Mouse (Mus musculus) layer of hippocampus, adult 18-20 months (tissue): ENCODE data around the gene Uchl5. TPM values are rescaled to one million over a fixed set of nuclear protein-coding genes. Genes with fewer than 3 reads are reported as not detected.

ENCODE experiments used
- DNase-seq, 2 experiments: peaks; one replicate each; pipeline ENCODE4 v3.0.0; 2022; ENCODE audit warnings: low spot score in 2 of 2
- long read RNA-seq: library from polyadenylated mRNA; stranded (forward); transcript quantifications from one replicate; pipeline ENCODE4 v2.0.0, GENCODE M21; 2021
- total RNA-seq, 2 experiments: library from RNA; stranded (reverse); gene quantifications; 2 replicates each; pipeline ENCODE4 v1.2.3; 2021

Gene Uchl5
- total RNA-seq, result 10 to 100 TPM; 36.9 to 38.6 TPM
- long read RNA-seq, transcript Uchl5-206 (11 exons, 1,696 nt), result major isoform, 32 of 67 reads
- long read RNA-seq, transcript Uchl5-201 (11 exons, 1,845 nt), result minor isoform, 28 of 67 reads
- long read RNA-seq, partial matches to known transcripts, result 1 of 67 reads
- long read RNA-seq, other reads (novel, unspliced or antisense), result 6 of 67 reads

GRCm38 (mm10) chr1:143776446-143777411 lies at the start of gene Uchl5, which contains the start of gene Trove2:
Gene Uchl5, plus strand, starts transcription at chr1:143777272.
Gene Trove2, minus strand, starts transcription at chr1:143777068.
- DNase-seq, result peak; percentile 97 to 98

GRCm38 (mm10) chr1:143727701-143728445 lies 49.2 kb upstream of the Uchl5 start:
- no peak for DNase-seq

GRCm38 (mm10) chr1:143730899-143731298 lies 46.2 kb upstream of the Uchl5 start:
- no peak for DNase-seq

GRCm38 (mm10) chr1:143731691-143732090 lies 45.4 kb upstream of the Uchl5 start:
- DNase-seq, result no peak

GRCm38 (mm10) chr1:143733914-143734410 lies 43.1 kb upstream of the Uchl5 start:
- no peak for DNase-seq

- no peak for DNase-seq
Observed at GRCm38 (mm10) chr1:143738811-143739210, 38.3 kb upstream of the Uchl5 start.

- peak; percentile 81 to 88 for DNase-seq
Observed at GRCm38 (mm10) chr1:143739361-143740350, 37.4 kb upstream of the Uchl5 start.

GRCm38 (mm10) chr1:143740581-143740980 lies 36.5 kb upstream of the Uchl5 start:
- DNase-seq, result peak in 1 of 2 experiments; percentile 50

- DNase-seq, result no peak
Observed at GRCm38 (mm10) chr1:143741331-143741730, 35.7 kb upstream of the Uchl5 start.

GRCm38 (mm10) chr1:143742186-143742585 lies 34.9 kb upstream of the Uchl5 start:
- no peak for DNase-seq

GRCm38 (mm10) chr1:143745871-143746270 lies 31.2 kb upstream of the Uchl5 start:
- no peak for DNase-seq

GRCm38 (mm10) chr1:143762159-143762558 lies 14.9 kb upstream of the Uchl5 start:
- DNase-seq, result no peak

GRCm38 (mm10) chr1:143764443-143764842 lies 12.6 kb upstream of the Uchl5 start:
- DNase-seq, result no peak

- DNase-seq, result no peak
Observed at GRCm38 (mm10) chr1:143765801-143766200, 11.3 kb upstream of the Uchl5 start.

GRCm38 (mm10) chr1:143766238-143766637 lies 10.8 kb upstream of the Uchl5 start:
- no peak for DNase-seq

- DNase-seq, result no peak
Observed at GRCm38 (mm10) chr1:143770444-143771109, 6.5 kb upstream of the Uchl5 start.

GRCm38 (mm10) chr1:143773082-143773481 lies 4.0 kb upstream of the Uchl5 start:
- no peak for DNase-seq

- no peak for DNase-seq
Observed at GRCm38 (mm10) chr1:143773909-143774308, 3.2 kb upstream of the Uchl5 start.

- no peak for DNase-seq
Observed at GRCm38 (mm10) chr1:143777558-143778218, 616 bp downstream of the Uchl5 start.
